Mouse (Mus musculus) central nervous system, embryonic 11.5 days (tissue): ENCODE data around the gene Iqschfp. TPM values are rescaled to one million over a fixed set of nuclear protein-coding genes. Genes with fewer than 3 reads are reported as not detected.

Source experiments
- polyA plus RNA-seq: library from polyadenylated mRNA; depleted of rRNA; stranded (reverse); fragments of >200 nt; gene quantifications from 2 replicates; pipeline ENCODE4 v1.2.3, GENCODE M21; 2012; rRNA removed

Gene Iqschfp
- polyA plus RNA-seq = 1.7 and 3.0 TPM in 2 replicates

DNA sequence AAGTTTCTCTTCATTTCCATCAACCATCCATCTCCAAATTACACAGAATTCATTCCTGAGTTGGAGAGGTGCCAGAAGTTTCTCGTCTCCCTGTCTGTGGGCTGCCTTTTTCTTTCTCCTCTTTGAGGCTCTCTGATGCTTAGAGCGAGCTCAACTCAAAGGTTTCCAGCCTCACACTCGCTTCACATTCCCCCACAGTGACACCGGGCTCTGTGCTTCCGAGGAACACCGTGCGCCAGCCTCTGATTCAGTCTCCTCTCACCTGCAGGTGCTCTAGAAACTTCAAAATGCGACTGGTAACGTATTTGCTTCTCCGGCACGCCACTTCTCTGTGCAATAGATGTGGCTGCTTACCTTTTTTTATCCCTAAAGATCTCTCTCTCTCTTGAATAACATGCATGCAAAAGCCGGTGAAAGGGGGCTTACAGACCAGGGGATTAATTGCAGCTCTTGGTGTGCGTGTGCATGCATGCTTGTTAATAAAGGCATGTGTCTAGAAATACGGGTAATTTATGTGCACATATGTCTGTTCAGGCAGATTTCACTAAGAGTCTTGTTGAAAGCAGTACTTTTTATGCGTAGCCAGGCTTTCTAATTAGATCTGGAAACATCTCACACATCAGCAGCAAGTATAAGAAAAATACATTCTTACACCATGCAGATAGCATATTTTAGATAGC is at the start of gene Iqschfp, which contains the start of gene Iqcj:
TSS of gene Iqschfp (plus strand) at position 207 of the 680 bp plus-strand sequence.
TSS of gene Iqcj (plus strand) at position 195 of the 680 bp plus-strand sequence.

DNA sequence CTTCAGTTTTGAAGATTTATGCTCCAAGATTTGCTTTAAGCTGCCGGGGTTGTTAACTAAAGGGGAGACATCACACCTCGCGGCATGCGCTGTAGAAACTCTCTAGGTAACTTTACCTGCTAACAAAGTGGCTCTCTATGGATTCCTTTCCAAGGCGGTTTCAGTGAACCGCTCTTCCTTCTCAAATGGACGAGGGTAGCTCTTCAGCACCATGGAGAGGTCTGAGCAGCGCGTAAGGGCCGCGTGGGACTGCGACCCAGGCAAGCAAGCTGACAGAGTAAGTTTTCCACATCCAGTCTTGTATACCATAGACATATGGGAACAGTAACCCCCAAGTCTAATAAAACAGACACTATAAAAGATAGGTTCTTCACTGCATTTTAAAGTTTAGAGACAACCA is 172.7 kb downstream of the Iqschfp start, which contains the start of gene Schip1:
TSS of gene Schip1 (plus strand) at position 72 of the 400 bp plus-strand sequence.

Other genes starting within 250 kb of the Iqschfp start
- gene Iqcj, start within 50 bp of the Iqschfp start, polyA plus RNA-seq = 0.13 and 0.19 TPM in 2 replicates
- 43.2 and 52.2 TPM in 2 replicates for gene Schip1, start 172.6 kb downstream of the Iqschfp start, polyA plus RNA-seq